Mouse (Mus musculus) 3T3-L1 (cell line): ENCODE data around the gene Dpysl5.
A peak's percentile ranks its signal among the peaks of the same experiment; 100 is the strongest.

Source experiments
- DNase-seq: peaks from one replicate; pipeline ENCODE4 v3.0.0-alpha.2; 2015; ENCODE audit warnings: low read depth, low spot score

Gene Dpysl5

GRCm38 (mm10) chr5:30762815-30763510 lies 51.6 kb downstream of the Dpysl5 start:
- DNase-seq: no peak

- DNase-seq: no peak
Measured at GRCm38 (mm10) chr5:30763511-30763830, 52.1 kb downstream of the Dpysl5 start.

- DNase-seq: no peak
Measured at GRCm38 (mm10) chr5:30765596-30766370, 54.4 kb downstream of the Dpysl5 start.

- no peak for DNase-seq
Measured at GRCm38 (mm10) chr5:30768082-30768481, 56.7 kb downstream of the Dpysl5 start.

- DNase-seq: no peak
Measured at GRCm38 (mm10) chr5:30768598-30768997, 57.2 kb downstream of the Dpysl5 start.

- DNase-seq: no peak
Measured at GRCm38 (mm10) chr5:30769075-30769474, 57.7 kb downstream of the Dpysl5 start.

- peak; percentile 87 for DNase-seq
Measured at GRCm38 (mm10) chr5:30774601-30775371, 63.4 kb downstream of the Dpysl5 start.

GRCm38 (mm10) chr5:30780699-30781098 lies 69.3 kb downstream of the Dpysl5 start:
- DNase-seq: no peak

GRCm38 (mm10) chr5:30781147-30781546 lies 69.8 kb downstream of the Dpysl5 start:
- DNase-seq: peak; percentile 49

- no peak for DNase-seq
Measured at GRCm38 (mm10) chr5:30787381-30787780, 76.0 kb downstream of the Dpysl5 start.

- no peak for DNase-seq
Measured at GRCm38 (mm10) chr5:30790047-30790446, 78.7 kb downstream of the Dpysl5 start.

GRCm38 (mm10) chr5:30796125-30796524 lies 84.8 kb downstream of the Dpysl5 start:
- peak; percentile 78 for DNase-seq

- no peak for DNase-seq
Measured at GRCm38 (mm10) chr5:30797482-30797881, 86.1 kb downstream of the Dpysl5 start.

- DNase-seq: no peak
Measured at GRCm38 (mm10) chr5:30797982-30798381, 86.6 kb downstream of the Dpysl5 start.

GRCm38 (mm10) chr5:30798965-30799364 lies 87.6 kb downstream of the Dpysl5 start:
- no peak for DNase-seq

- no peak for DNase-seq
Measured at GRCm38 (mm10) chr5:30802724-30803467, 91.5 kb downstream of the Dpysl5 start.

- DNase-seq: peak; percentile 96
Measured at GRCm38 (mm10) chr5:30806106-30806505, 94.7 kb downstream of the Dpysl5 start.

- DNase-seq: peak; percentile 91
Measured at GRCm38 (mm10) chr5:30814424-30815119, 103.2 kb downstream of the Dpysl5 start, which contains the start of gene Mapre3. TSS of gene Mapre3 (plus strand) at chr5:30814641.

- peak; percentile 18 for DNase-seq
Measured at GRCm38 (mm10) chr5:30815120-30815465, 103.7 kb downstream of the Dpysl5 start.

- DNase-seq: peak; percentile 31
Measured at GRCm38 (mm10) chr5:30816261-30816791, 105.0 kb downstream of the Dpysl5 start.
